Mouse (Mus musculus): ENCODE measurements around the gene Tmem53. TPM values are rescaled to one million over a fixed set of nuclear protein-coding genes. Genes with fewer than 3 reads are reported as not detected.

The Tmem53 gene
- polyA plus RNA-seq (2012; rRNA removed): 5.0 and 6.8 TPM in 2 replicates

DNA sequence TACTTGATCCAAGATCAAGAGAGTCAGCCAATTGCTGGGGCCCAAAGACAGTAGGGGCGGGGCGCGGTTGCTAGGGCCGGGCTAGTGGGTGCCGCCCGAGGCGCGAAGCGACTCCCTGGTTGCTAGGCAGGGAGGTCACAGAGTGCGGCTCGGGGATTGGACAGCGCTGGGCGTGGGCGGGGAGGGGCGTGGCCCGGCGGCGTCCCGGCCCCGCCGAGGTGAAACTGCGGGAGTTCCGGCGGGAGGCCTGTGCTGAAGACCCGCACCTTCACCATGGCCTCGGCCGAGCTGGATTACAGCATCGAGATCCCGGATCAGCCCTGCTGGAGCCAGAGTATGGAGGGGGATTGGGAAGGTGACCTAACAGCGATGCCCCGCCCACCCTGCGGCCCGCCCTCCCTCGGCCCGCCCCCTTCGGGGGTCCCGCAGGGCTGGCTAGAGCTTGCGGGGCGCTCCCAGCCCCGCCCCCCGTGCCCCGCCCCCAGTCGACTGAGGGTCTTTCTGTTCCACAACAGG, at the start of gene Tmem53, which contains the start of gene Armh1:
Gene Tmem53 (plus strand): TSS at position 151 of the 516 bp plus-strand sequence.
Gene Armh1 (minus strand): TSS at position 325 of the 516 bp plus-strand sequence.

Other genes with a start within 250 kb of the Tmem53 start
- gene Eif2b3, start 232.5 kb upstream of the Tmem53 start, polyA plus RNA-seq (2012; rRNA removed): 31.6 and 32.5 TPM in 2 replicates
- gene Ptch2, start 155.9 kb upstream of the Tmem53 start, polyA plus RNA-seq (2012; rRNA removed): 9.2 and 13.2 TPM in 2 replicates
- 7.2 and 9.3 TPM in 2 replicates for gene Btbd19, start 126.2 kb upstream of the Tmem53 start, polyA plus RNA-seq (2012; rRNA removed)
- gene Tctex1d4, start 125.2 kb upstream of the Tmem53 start, polyA plus RNA-seq (2012; rRNA removed): 0.45 and 0.58 TPM in 2 replicates
- 16.9 and 18.0 TPM in 2 replicates for gene Plk3, start 118.0 kb upstream of the Tmem53 start, polyA plus RNA-seq (2012; rRNA removed)
- gene Rps8, start 95.7 kb upstream of the Tmem53 start, polyA plus RNA-seq (2012; rRNA removed): 1,168 and 1,206 TPM in 2 replicates
- 21.5 and 30.5 TPM in 2 replicates for gene Kif2c, start 69.3 kb upstream of the Tmem53 start, polyA plus RNA-seq (2012; rRNA removed)
- gene Armh1, start 174 bp downstream of the Tmem53 start, polyA plus RNA-seq (2012; rRNA removed): 1.2 and 1.3 TPM in 2 replicates
- gene Rnf220, start 245.1 kb downstream of the Tmem53 start, polyA plus RNA-seq (2012; rRNA removed): 161 and 164 TPM in 2 replicates